Mouse (Mus musculus) forebrain, postnatal 0 days (tissue): Measurements from ENCODE around the gene Bzw1. TPM values are rescaled to one million over a fixed set of nuclear protein-coding genes. Genes with fewer than 3 reads are reported as not detected.

Source experiments
- ATAC-seq: fragments of 200-750 bp; cut with Nextera tagmentation; 2 replicates; pipeline ENCODE4 v1.8.0; 2017; ENCODE audit warnings: mild to moderate bottlenecking, moderate library complexity
- DNase-seq: peaks from one replicate; pipeline ENCODE4 v3.0.0-alpha.2; 2015
- H3K27ac ChIP-seq: fragments of 300-500 bp; sonication (generic); 2 replicates; pipeline ENCODE4 v1.5.1; 2014; ENCODE audit warnings: low read depth, mild to moderate bottlenecking, antibody characterized with exemption, low read length, moderate library complexity, mixed read lengths
- H3K27me3 ChIP-seq: fragments of 300-500 bp; sonication (generic); 2 replicates; pipeline ENCODE4 v1.6.1; 2014; ENCODE audit warnings: mild to moderate bottlenecking, low read length, mixed read lengths; ENCODE audit not compliant: insufficient read depth
- H3K36me3 ChIP-seq: fragments of 300-500 bp; sonication (generic); 2 replicates; pipeline ENCODE4 v1.6.1; 2014; ENCODE audit warnings: mild to moderate bottlenecking, moderate library complexity; ENCODE audit not compliant: insufficient read depth
- H3K4me1 ChIP-seq: fragments of 300-500 bp; sonication (generic); 2 replicates; pipeline ENCODE4 v1.6.1; 2014; ENCODE audit warnings: antibody characterized with exemption; ENCODE audit not compliant: insufficient read depth
- H3K4me2 ChIP-seq: fragments of 300-500 bp; sonication (generic); 2 replicates; pipeline ENCODE4 v1.6.1; 2014; ENCODE audit warnings: low read depth, mild to moderate bottlenecking, moderate library complexity
- H3K4me3 ChIP-seq: fragments of 300-500 bp; sonication (generic); 2 replicates; pipeline ENCODE4 v1.5.1; 2014; ENCODE audit warnings: low read depth, low read length, mixed read lengths
- H3K9ac ChIP-seq: fragments of 300-500 bp; sonication (generic); 2 replicates; pipeline ENCODE4 v1.6.1; 2014; ENCODE audit warnings: mild to moderate bottlenecking
- H3K9me3 ChIP-seq: fragments of 300-500 bp; sonication (generic); 2 replicates; pipeline ENCODE4 v1.6.1; 2016; ENCODE audit warnings: low read length
- CTCF ChIP-seq: sonication (generic); IDR thresholded peaks from 2 replicates; pipeline ENCODE4 v1.5.1; 2016; ENCODE audit warnings: antibody characterized with exemption, control low read depth, low read depth
- WGBS: fragments of 180-500 bp; shearing (Covaris S2); extraction: QIAGEN DNeasy Blood & Tissue Kit; methylation state at CpG from one replicate; pipeline ENCODE4 v1.1.7; 2014; 5-methylcytosine and 5-hydroxymethylcytosine counted together
- polyA plus RNA-seq: library from polyadenylated mRNA; unstranded; fragments of >200 nt; fragmentation: Nextera tagmentation; extraction: Ambion mirVana; gene quantifications from 2 replicates; pipeline ENCODE4 v1.2.1, GENCODE M21; 2015
- total RNA-seq: library from RNA; depleted of rRNA; stranded (reverse); fragments of >200 nt; gene quantifications from 2 replicates; pipeline ENCODE4 v1.2.3, GENCODE M21; 2014

The Bzw1 gene
- total and polyA plus RNA-seq, 2 experiments from 2014 or later = 322 to 354 TPM

- H3K36me3 ChIP-seq = no peaks in the 10 kb centered on the region
- DNase-seq (no peak), ATAC-seq (no peak)
- no peak overlapping the region for H3K27ac ChIP-seq
- H3K4me1 ChIP-seq = no peaks in the 10 kb centered on the region
- no peak overlapping the region for H3K9ac ChIP-seq
- 80% methylated on average over 3 of the region's 3 CpGs for WGBS
- TF ChIP-seq CTCF = no peak
- no peaks in the 10 kb centered on the region for H3K9me3 ChIP-seq
- H3K4me2 ChIP-seq = no peak overlapping the region
- no peak overlapping the region for H3K4me3 ChIP-seq
- no peaks in the 10 kb centered on the region for H3K27me3 ChIP-seq
Measured at GRCm38 (mm10) chr1:58375574-58376147, 17.0 kb upstream of the Bzw1 start.

GRCm38 (mm10) chr1:58382586-58383281 lies 10.0 kb upstream of the Bzw1 start:
- no peak overlapping the region for H3K4me3 ChIP-seq
- H3K4me1 ChIP-seq = no peaks in the 10 kb centered on the region
- no peaks in the 10 kb centered on the region for H3K27me3 ChIP-seq
- WGBS = 83% methylated on average over 5 of the region's 5 CpGs
- no peak for DNase-seq
- no peak overlapping the region for H3K27ac ChIP-seq
- no peak for TF ChIP-seq CTCF
- no peak overlapping the region for H3K4me2 ChIP-seq
- ATAC-seq = no peak
- no peaks in the 10 kb centered on the region for H3K9me3 ChIP-seq
- H3K9ac ChIP-seq = no peak overlapping the region
- H3K36me3 ChIP-seq = no peaks in the 10 kb centered on the region

- 43% methylated on average over 19 of the region's 19 CpGs for WGBS
- Histone ChIP-seq H3K9me3 (no peaks in the 10 kb centered on the region), H3K4me3 (peak overlapping the region; percentile 98), H3K4me2 (peak overlapping the region; percentile 72), H3K9ac (peak overlapping the region; percentile 96), H3K36me3 (peaks cover 9% of the 10 kb centered on the region; the same call in 1 of the 2 replicates), H3K27ac (peak overlapping the region; percentile 100), H3K27me3 (no peaks in the 10 kb centered on the region), H3K4me1 (peaks cover 9% of the 10 kb centered on the region; the same call in 1 of the 2 replicates)
- ATAC-seq = no peak
- TF ChIP-seq CTCF = no peak
- no peak for DNase-seq
Measured at GRCm38 (mm10) chr1:58391421-58392267, 1.1 kb upstream of the Bzw1 start.

GRCm38 (mm10) chr1:58392268-58392651 lies 438 bp upstream of the Bzw1 start:
- Histone ChIP-seq H3K27me3 (no peaks in the 10 kb centered on the region), H3K27ac (peak overlapping the region; percentile 100), H3K36me3 (peaks cover 9% of the 10 kb centered on the region; the same call in 1 of the 2 replicates), H3K4me2 (peak overlapping the region; percentile 72), H3K4me3 (peak overlapping the region; percentile 98), H3K9me3 (no peaks in the 10 kb centered on the region), H3K9ac (peak overlapping the region; percentile 96), H3K4me1 (peaks cover 9% of the 10 kb centered on the region; the same call in 1 of the 2 replicates)
- no peak for TF ChIP-seq CTCF
- DNase-seq (peak; percentile 68), ATAC-seq (peak; percentile 52)
- WGBS = under 1% methylated on average over 16 of the region's 16 CpGs

GRCm38 (mm10) chr1:58393284-58394195 lies 842 bp downstream of the Bzw1 start:
- WGBS = under 1% methylated on average over 50 of the region's 90 CpGs
- H3K4me1 ChIP-seq = peaks cover 9% of the 10 kb centered on the region; the same call in 1 of the 2 replicates
- H3K27ac ChIP-seq = peak overlapping the region; percentile 100
- TF ChIP-seq CTCF = peak; percentile 32
- ATAC-seq (peak; percentile 45), DNase-seq (peak; percentile 25)
- peaks cover 22% of the 10 kb centered on the region for H3K36me3 ChIP-seq
- H3K9me3 ChIP-seq = no peaks in the 10 kb centered on the region
- H3K27me3 ChIP-seq = no peaks in the 10 kb centered on the region
- H3K4me2 ChIP-seq = peak overlapping the region; percentile 73
- H3K9ac ChIP-seq = peak overlapping the region; percentile 96
- peak overlapping the region; percentile 98 for H3K4me3 ChIP-seq

GRCm38 (mm10) chr1:58395341-58395740 lies 2.6 kb downstream of the Bzw1 start:
- ATAC-seq = no peak
- no peak overlapping the region for H3K27ac ChIP-seq
- no peak; the same call in 1 of the 2 replicates for TF ChIP-seq CTCF
- no peak for DNase-seq
- H3K4me1 ChIP-seq = peaks cover 9% of the 10 kb centered on the region; the same call in 1 of the 2 replicates
- no peak overlapping the region for H3K4me2 ChIP-seq
- H3K4me3 ChIP-seq = no peak overlapping the region
- peaks cover 37% of the 10 kb centered on the region for H3K36me3 ChIP-seq
- H3K9ac ChIP-seq = no peak overlapping the region
- no peaks in the 10 kb centered on the region for H3K9me3 ChIP-seq
- no peaks in the 10 kb centered on the region for H3K27me3 ChIP-seq
- 91% methylated on average over 3 of the region's 3 CpGs for WGBS
